Mouse (Mus musculus) cerebellum, adult 2 months (tissue): ENCODE measurements around the gene Mcf2. TPM values are rescaled to one million over a fixed set of nuclear protein-coding genes. Genes with fewer than 3 reads are reported as not detected.
A peak's percentile ranks its signal among the peaks of the same experiment; 100 is the strongest.

Experiments used
- DNase-seq, 2 experiments: peaks; one replicate each; pipeline ENCODE4 v3.0.0; 2021
- H3K27ac ChIP-seq: fragments of 200-500 bp; 2 replicates; pipeline ENCODE4 v1.5.1; 2012; ENCODE audit warnings: low read length, control low read depth, inconsistent platforms; ENCODE audit not compliant: insufficient read depth
- H3K27me3 ChIP-seq: fragments of 200-500 bp; 2 replicates; pipeline ENCODE4 v1.6.1; 2012; ENCODE audit warnings: inconsistent platforms, mild to moderate bottlenecking, low read length, moderate library complexity; ENCODE audit not compliant: control insufficient read depth, insufficient read depth
- H3K4me1 ChIP-seq: fragments of 200-500 bp; 2 replicates; pipeline ENCODE4 v1.6.1; 2011; ENCODE audit warnings: low read length; ENCODE audit not compliant: control insufficient read depth, insufficient read depth
- H3K4me3 ChIP-seq: fragments of 200-500 bp; replicated peaks from 2 replicates; pipeline ENCODE3; 2011; ENCODE audit warnings: mild to moderate bottlenecking, low read depth, low read length, control low read depth; ENCODE audit not compliant: insufficient read depth
- CTCF ChIP-seq: fragments of 200-500 bp; IDR thresholded peaks from 2 replicates; pipeline ENCODE4 v1.5.1; 2011; ENCODE audit warnings: low read depth, mild to moderate bottlenecking, control low read depth, low read length, moderate library complexity, borderline replicate concordance; ENCODE audit not compliant: insufficient read depth
- POLR2A ChIP-seq: fragments of 200-500 bp; IDR thresholded peaks from 2 replicates; pipeline ENCODE4 v1.6.1; 2011; ENCODE audit warnings: low read length, control low read depth, borderline replicate concordance; ENCODE audit not compliant: insufficient read depth
- polyA plus RNA-seq: library from polyadenylated mRNA; depleted of rRNA; stranded (reverse); fragments of >200 nt; gene quantifications from 2 replicates; pipeline ENCODE4 v1.2.3, GENCODE M21; 2012; rRNA removed

Gene Mcf2
- polyA plus RNA-seq, 1 experiment, result 6.5 TPM

DNA sequence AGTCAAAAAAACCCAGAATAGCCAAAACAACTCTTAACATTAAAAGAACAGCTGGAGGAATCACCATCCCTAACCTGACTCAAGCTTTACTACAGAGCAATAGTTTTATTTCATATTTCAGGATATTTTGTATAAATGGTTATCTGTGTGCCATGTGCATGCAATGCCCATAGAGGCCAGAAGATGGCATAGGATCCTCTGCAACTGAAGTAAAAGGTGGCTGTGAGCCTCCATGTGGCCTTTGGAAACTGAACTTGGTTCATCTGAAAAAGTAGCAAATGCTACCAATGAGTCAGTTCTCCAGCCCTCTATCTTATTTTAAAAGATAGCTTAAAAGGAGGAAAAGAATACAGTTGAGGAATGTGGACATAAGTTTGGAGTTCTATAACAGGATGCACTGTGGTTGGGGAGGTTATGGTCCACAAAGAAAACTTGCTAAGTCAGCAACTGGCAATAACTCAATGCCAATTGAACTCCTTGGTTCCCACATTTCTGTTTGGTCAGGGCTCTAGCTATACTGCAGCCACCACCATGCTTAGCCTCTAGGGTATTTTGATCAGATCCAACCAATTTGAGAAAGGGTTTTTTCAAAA, 165.7 kb downstream of the Mcf2 start:
- H3K27ac ChIP-seq, result no peak overlapping the region
- TF ChIP-seq CTCF, result peak; percentile 51; the same call in 1 of the 2 replicates
- no peak for TF ChIP-seq POLR2A
- H3K4me1 ChIP-seq, result no peaks in the 10 kb centered on the region
- no peak overlapping the region for H3K4me3 ChIP-seq
- H3K27me3 ChIP-seq, result no peaks in the 10 kb centered on the region
- DNase-seq, result peak; percentile 13 to 25

Other genes with a start within 250 kb of the Mcf2 start
- gene F9, start 179.6 kb downstream of the Mcf2 start, polyA plus RNA-seq, result 0.03 and 0.06 TPM in 2 replicates